33 mouse cellular contexts compared by ENCODE assay signal in the genomic region with DNA sequence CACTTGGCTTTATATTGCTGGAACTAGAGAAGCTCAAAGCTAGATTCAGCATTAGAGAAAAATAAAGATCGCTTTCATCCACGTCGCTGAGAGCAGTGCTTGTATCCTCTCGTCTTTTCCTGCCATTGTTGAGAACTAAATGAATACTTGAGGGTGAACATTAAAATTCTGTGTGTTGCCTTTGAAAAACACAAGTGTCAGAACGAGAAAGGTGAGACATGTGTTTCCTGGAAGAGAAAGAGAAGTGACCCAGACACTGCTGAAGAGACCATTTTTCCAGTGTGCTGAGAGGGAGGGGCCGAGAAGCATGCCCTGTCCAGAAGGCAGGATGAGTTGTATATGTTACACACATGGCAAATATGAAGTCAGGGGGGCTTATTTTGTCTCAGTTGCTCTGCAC.
"Had no signal": no experiment of that assay in that cellular context is flagged by ENCODE, and none has a peak within 500 bp of the region (broad histone marks: within the 10 kb centered on the region; RNA-seq: fewer than 3 reads in every experiment).

No protein-coding gene starts in this region.

- DNase-seq: heart, postnatal 10 days; heart, postnatal 14 days; heart, postnatal 36 days; heart, postnatal 4 days; kidney, adult 11 months; kidney, adult 18-20 months; kidney, adult 8-10 months; kidney, adult 9 months; kidney, postnatal 10 days; kidney, postnatal 14 days; kidney, postnatal 25 days; kidney, postnatal 36 days; kidney, postnatal 4 days; layer of hippocampus, adult 9-11 months; layer of hippocampus, postnatal 36 days had no signal

- ATAC-seq: hindbrain, embryonic 16.5 days; hindbrain, postnatal 0 days; intestine, embryonic 15.5 days; intestine, embryonic 16.5 days; intestine, postnatal 0 days had no signal

- H3K27ac ChIP-seq: heart, embryonic 10.5 days; heart, embryonic 13.5 days; heart, embryonic 15.5 days; hindbrain, embryonic 10.5 days; hindbrain, embryonic 12.5 days; hindbrain, embryonic 13.5 days; hindbrain, embryonic 14.5 days; hindbrain, embryonic 15.5 days; hindbrain, postnatal 0 days; intestine, embryonic 15.5 days; kidney, postnatal 0 days; layer of hippocampus, adult 2 months; left cerebral cortex, adult 2 months had no signal

- H3K27me3 ChIP-seq: hindbrain, embryonic 12.5 days; hindbrain, embryonic 13.5 days; hindbrain, embryonic 15.5 days; intestine, embryonic 15.5 days had no signal

- H3K4me2 ChIP-seq: heart, embryonic 11.5 days; heart, embryonic 12.5 days; heart, embryonic 13.5 days; heart, embryonic 15.5 days; hindbrain, embryonic 12.5 days; hindbrain, embryonic 13.5 days; hindbrain, embryonic 14.5 days; hindbrain, embryonic 15.5 days; intestine, embryonic 15.5 days had no signal

- H3K4me1 ChIP-seq: heart, embryonic 15.5 days; hindbrain, embryonic 15.5 days had no signal

- H3K9me3 ChIP-seq: heart, embryonic 10.5 days; heart, embryonic 12.5 days; heart, embryonic 13.5 days; heart, embryonic 15.5 days; hindbrain, embryonic 10.5 days; hindbrain, embryonic 12.5 days; hindbrain, embryonic 13.5 days; hindbrain, embryonic 15.5 days; intestine, embryonic 15.5 days had no signal

- H3K4me3 ChIP-seq: heart, embryonic 10.5 days; heart, embryonic 12.5 days; heart, embryonic 13.5 days; heart, embryonic 15.5 days; hindbrain, embryonic 10.5 days; hindbrain, embryonic 12.5 days; hindbrain, embryonic 13.5 days; hindbrain, embryonic 15.5 days; intestine, embryonic 15.5 days; layer of hippocampus, adult 2 months; left cerebral cortex, adult 2 months had no signal

- H3K36me3 ChIP-seq: heart, embryonic 10.5 days; heart, embryonic 12.5 days; heart, embryonic 13.5 days; heart, embryonic 15.5 days; hindbrain, embryonic 10.5 days; hindbrain, embryonic 12.5 days; hindbrain, embryonic 13.5 days; hindbrain, embryonic 15.5 days; intestine, embryonic 15.5 days had no signal

- H3K9ac ChIP-seq: heart, embryonic 12.5 days; heart, embryonic 13.5 days; heart, embryonic 15.5 days; hindbrain, embryonic 12.5 days; hindbrain, embryonic 13.5 days; hindbrain, embryonic 14.5 days; hindbrain, embryonic 15.5 days; intestine, embryonic 15.5 days had no signal
